In the genomic region with DNA sequence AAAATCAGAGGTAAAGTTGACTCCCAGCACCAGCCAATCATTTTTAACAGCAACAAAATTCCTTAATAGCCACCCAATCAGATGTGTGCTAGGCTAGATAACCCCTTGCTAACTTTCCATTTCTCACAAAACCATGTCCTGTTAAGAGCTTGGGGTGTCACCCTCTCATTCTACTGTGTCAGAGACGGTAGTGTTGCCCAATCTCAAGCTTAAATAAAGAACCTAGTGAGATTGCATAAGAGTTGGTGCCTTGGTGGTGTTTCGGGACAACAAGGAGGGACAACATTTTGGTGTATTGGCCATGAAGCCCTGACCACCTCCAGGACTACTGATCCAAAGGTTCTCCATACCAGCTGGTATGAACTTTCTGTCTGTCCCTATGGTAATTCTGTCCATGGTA, we compare ENCODE assay signal across 29 mouse cellular contexts.
"Had no signal": no experiment of that assay in that cellular context is flagged by ENCODE, and none has a peak within 500 bp of the region (broad histone marks: within the 10 kb centered on the region; RNA-seq: fewer than 3 reads in every experiment).

No protein-coding gene starts in this region.

- H3K9me3 ChIP-seq: embryonic facial prominence, embryonic 12.5 days; embryonic facial prominence, embryonic 13.5 days; embryonic facial prominence, embryonic 15.5 days; forebrain, embryonic 10.5 days; forebrain, embryonic 12.5 days; forebrain, embryonic 13.5 days; forebrain, embryonic 15.5 days had no signal

- H3K27ac ChIP-seq: embryonic facial prominence, embryonic 10.5 days; embryonic facial prominence, embryonic 12.5 days; embryonic facial prominence, embryonic 13.5 days; embryonic facial prominence, embryonic 15.5 days; forebrain, embryonic 10.5 days; forebrain, embryonic 12.5 days; forebrain, embryonic 13.5 days; forebrain, embryonic 15.5 days; gastrocnemius, adult 2 months; heart, adult 2 months had no signal

- H3K36me3 ChIP-seq: embryonic facial prominence, embryonic 10.5 days; embryonic facial prominence, embryonic 12.5 days; embryonic facial prominence, embryonic 13.5 days; embryonic facial prominence, embryonic 15.5 days; forebrain, embryonic 10.5 days; forebrain, embryonic 12.5 days; forebrain, embryonic 15.5 days had no signal

- DNase-seq: cerebellum, adult 2 months; cerebellum, adult 8-10 months; cerebellum, adult 9-10 months; cerebellum, adult 9-11 months; cerebellum, postnatal 10 days; cerebellum, postnatal 14 days; cerebellum, postnatal 25 days; cerebellum, postnatal 36 days; embryo, embryonic 11 days; forebrain, postnatal 0 days; gastrocnemius, adult 2 months; gastrocnemius, postnatal 10 days; gastrocnemius, postnatal 14 days; gastrocnemius, postnatal 25 days; gastrocnemius, postnatal 36 days; heart, adult 11 months; heart, adult 18-20 months; heart, adult 2 months had no signal

- H3K27me3 ChIP-seq: embryonic facial prominence, embryonic 12.5 days; embryonic facial prominence, embryonic 13.5 days; embryonic facial prominence, embryonic 15.5 days; forebrain, embryonic 12.5 days; forebrain, embryonic 13.5 days; forebrain, embryonic 15.5 days had no signal

- H3K4me3 ChIP-seq: embryonic facial prominence, embryonic 10.5 days; embryonic facial prominence, embryonic 12.5 days; embryonic facial prominence, embryonic 13.5 days; embryonic facial prominence, embryonic 15.5 days; erythroblast, embryonic 14.5 days; forebrain, embryonic 10.5 days; forebrain, embryonic 12.5 days; forebrain, embryonic 13.5 days; forebrain, embryonic 15.5 days; gastrocnemius, adult 2 months; heart, adult 2 months had no signal

- H3K4me2 ChIP-seq: embryonic facial prominence, embryonic 12.5 days; embryonic facial prominence, embryonic 13.5 days; embryonic facial prominence, embryonic 15.5 days; forebrain, embryonic 12.5 days; forebrain, embryonic 13.5 days; forebrain, embryonic 15.5 days had no signal

- ATAC-seq: forebrain, embryonic 13.5 days; forebrain, embryonic 14.5 days; forebrain, embryonic 15.5 days; forebrain, embryonic 16.5 days; forebrain, postnatal 0 days had no signal

- H3K9ac ChIP-seq: embryonic facial prominence, embryonic 12.5 days; embryonic facial prominence, embryonic 13.5 days; embryonic facial prominence, embryonic 15.5 days; forebrain, embryonic 12.5 days; forebrain, embryonic 13.5 days; forebrain, embryonic 15.5 days; forebrain, postnatal 0 days had no signal

- H3K4me1 ChIP-seq: embryonic facial prominence, embryonic 10.5 days; embryonic facial prominence, embryonic 12.5 days; embryonic facial prominence, embryonic 13.5 days; embryonic facial prominence, embryonic 15.5 days; forebrain, embryonic 10.5 days; forebrain, embryonic 12.5 days; forebrain, embryonic 13.5 days; forebrain, embryonic 15.5 days had no signal
